24 mouse cellular contexts compared by ENCODE assay signal in the genomic region with DNA sequence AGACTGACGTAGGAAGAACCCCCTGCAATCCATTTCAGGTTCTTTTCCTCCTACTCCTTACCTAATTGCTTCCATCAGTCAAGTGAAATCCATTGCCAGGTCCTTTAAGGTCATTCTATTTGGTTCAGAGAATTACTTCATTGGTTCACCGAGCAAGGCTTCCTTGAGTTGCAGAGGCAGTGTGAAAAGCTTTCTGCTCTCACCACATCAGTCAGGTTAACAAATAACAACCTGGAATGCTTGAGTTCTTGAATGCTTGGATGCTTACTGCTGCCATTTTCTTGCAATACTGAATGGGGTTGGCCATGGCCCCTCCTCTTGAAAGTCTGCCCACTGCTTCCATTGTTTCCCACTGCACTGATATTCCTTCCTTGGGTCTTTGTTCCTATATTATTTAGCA. TPM values are rescaled to one million over a fixed set of nuclear protein-coding genes. Genes with fewer than 3 reads are reported as not detected.
"Had no signal": no experiment of that assay in that cellular context is flagged by ENCODE, and none has a peak within 500 bp of the region (broad histone marks: within the 10 kb centered on the region; RNA-seq: fewer than 3 reads in every experiment).

No protein-coding gene starts in this region.

- H3K4me3 ChIP-seq: gastrocnemius, adult 2 months; heart, adult 2 months; heart, embryonic 13.5 days; heart, embryonic 15.5 days; hindbrain, embryonic 13.5 days; hindbrain, embryonic 15.5 days; limb, embryonic 13.5 days; limb, embryonic 15.5 days; liver, embryonic 12.5 days had no signal

- H3K9ac ChIP-seq: heart, embryonic 13.5 days; heart, embryonic 15.5 days; hindbrain, embryonic 13.5 days; hindbrain, embryonic 15.5 days; limb, embryonic 13.5 days; limb, embryonic 15.5 days; liver, embryonic 12.5 days; liver, embryonic 14.5 days had no signal

- DNase-seq: gastrocnemius, adult 2 months; gastrocnemius, postnatal 10 days; gastrocnemius, postnatal 25 days; heart, adult 2 months; heart, postnatal 14 days; heart, postnatal 36 days; kidney, adult 18-20 months; kidney, postnatal 36 days; left cerebral cortex, postnatal 4 days; lung, adult 18-20 months had no signal

- H3K36me3 ChIP-seq: heart, embryonic 13.5 days; heart, embryonic 15.5 days; hindbrain, embryonic 13.5 days; hindbrain, embryonic 15.5 days; limb, embryonic 13.5 days; limb, embryonic 15.5 days; liver, embryonic 12.5 days had no signal

- H3K27me3 ChIP-seq: heart, embryonic 13.5 days; heart, embryonic 15.5 days; hindbrain, embryonic 13.5 days; hindbrain, embryonic 15.5 days; limb, embryonic 13.5 days; limb, embryonic 15.5 days; liver, embryonic 12.5 days had no signal

- H3K27ac ChIP-seq: gastrocnemius, adult 2 months; heart, adult 2 months; heart, embryonic 13.5 days; heart, embryonic 15.5 days; hindbrain, embryonic 13.5 days; hindbrain, embryonic 15.5 days; hindbrain, postnatal 0 days; limb, embryonic 13.5 days; limb, embryonic 15.5 days; liver, embryonic 12.5 days; liver, embryonic 14.5 days had no signal

- H3K4me1 ChIP-seq: hindbrain, embryonic 13.5 days; hindbrain, embryonic 15.5 days; limb, embryonic 13.5 days; limb, embryonic 15.5 days; liver, embryonic 12.5 days had no signal

- H3K9me3 ChIP-seq: heart, embryonic 13.5 days; heart, embryonic 15.5 days; hindbrain, embryonic 13.5 days; hindbrain, embryonic 15.5 days; limb, embryonic 13.5 days; limb, embryonic 15.5 days; liver, embryonic 12.5 days had no signal

- ATAC-seq: hindbrain, postnatal 0 days; intestine, embryonic 16.5 days; liver, embryonic 12.5 days had no signal

- H3K4me2 ChIP-seq: heart, embryonic 11.5 days; heart, embryonic 13.5 days; heart, embryonic 15.5 days; hindbrain, embryonic 13.5 days; hindbrain, embryonic 15.5 days; limb, embryonic 13.5 days; limb, embryonic 15.5 days; liver, embryonic 12.5 days had no signal

RNA-seq across cellular contexts. Expression of a gene that starts 28.8 kb away (rescaled TPM):
- total RNA-seq: gastrocnemius, adult 2 months; gastrocnemius, postnatal 25 days; granulocyte monocyte progenitor cell, adult 5-6 weeks; hematopoietic stem cell, adult 5-6 weeks had no signal
- polyA plus RNA-seq: limb, embryonic 11.5 days had no signal
